Mouse (Mus musculus): ENCODE measurements around the gene Ufl1. TPM values are rescaled to one million over a fixed set of nuclear protein-coding genes. Genes with fewer than 3 reads are reported as not detected.

Ufl1 gene
- total RNA-seq, 2 experiments from 2014 or later, result 30.0 to 32.6 TPM

Other genes starting within 250 kb of the Ufl1 start
- gene Fhl5, start 38.9 kb downstream of the Ufl1 start, total RNA-seq (2021), result under 1 TPM; 0.52 to 0.94 TPM